Mouse (Mus musculus) heart, embryonic 15.5 days (tissue): ENCODE measurements around the gene Efcab6. TPM values are rescaled to one million over a fixed set of nuclear protein-coding genes. Genes with fewer than 3 reads are reported as not detected.

Experiments
- ATAC-seq: fragments of 200-750 bp; cut with Nextera tagmentation; replicated peaks from 2 replicates; pipeline ENCODE4 v1.8.0; 2017; ENCODE audit warnings: low read depth, moderate TSS enrichment; ENCODE audit not compliant: insufficient number of reproducible peaks, insufficient read depth, low FRiP score
- H3K27ac ChIP-seq: fragments of 300-500 bp; sonication (generic); 2 replicates; pipeline ENCODE4 v1.5.1; 2015; ENCODE audit warnings: mild to moderate bottlenecking, inconsistent platforms
- H3K27me3 ChIP-seq: fragments of 300-500 bp; sonication (generic); 2 replicates; pipeline ENCODE4 v1.6.1; 2015; ENCODE audit warnings: inconsistent platforms
- H3K36me3 ChIP-seq: fragments of 300-500 bp; sonication (generic); 2 replicates; pipeline ENCODE4 v1.6.1; 2015; ENCODE audit warnings: mild to moderate bottlenecking, inconsistent platforms
- H3K4me1 ChIP-seq: fragments of 300-500 bp; sonication (generic); replicated peaks from 2 replicates; pipeline ENCODE4 v1.6.1; 2015; ENCODE audit warnings: inconsistent platforms
- H3K4me2 ChIP-seq: fragments of 300-500 bp; sonication (generic); 2 replicates; pipeline ENCODE4 v1.6.1; 2015; ENCODE audit warnings: inconsistent platforms, mild to moderate bottlenecking, moderate library complexity
- H3K4me3 ChIP-seq: fragments of 300-500 bp; sonication (generic); 2 replicates; pipeline ENCODE4 v1.5.1; 2015; ENCODE audit warnings: mild to moderate bottlenecking, inconsistent platforms
- H3K9ac ChIP-seq: fragments of 300-500 bp; sonication (generic); 2 replicates; pipeline ENCODE4 v1.6.1; 2015; ENCODE audit warnings: mild to moderate bottlenecking, inconsistent platforms
- H3K9me3 ChIP-seq: fragments of 300-500 bp; sonication (generic); replicated peaks from 2 replicates; pipeline ENCODE4 v1.6.1; 2016; ENCODE audit warnings: inconsistent platforms
- WGBS: fragments of 180-500 bp; shearing (Covaris S2); methylation state at CpG from one replicate; pipeline ENCODE4 v1.1.7; 2015; ENCODE audit warnings: mixed read lengths; 5-methylcytosine and 5-hydroxymethylcytosine counted together
- polyA plus RNA-seq: library from polyadenylated mRNA; unstranded; fragments of >200 nt; fragmentation: Nextera tagmentation; extraction: Ambion mirVana; gene quantifications from 2 replicates; pipeline ENCODE4 v1.2.1, GENCODE M21; 2015

Gene Efcab6
- polyA plus RNA-seq, 1 experiment from 2014 or later = 0.24 TPM

GRCm38 (mm10) chr15:84058841-84059240, 6.3 kb downstream of the Efcab6 start:
- H3K27me3 ChIP-seq = peaks cover 14% of the 10 kb centered on the region
- no peak for ATAC-seq
- no peaks in the 10 kb centered on the region for H3K9me3 ChIP-seq
- H3K9ac ChIP-seq = no peak overlapping the region
- no peak overlapping the region for H3K27ac ChIP-seq
- whole genome bisulfite sequencing = 68% methylated on average over 6 of the region's 6 CpGs
- H3K4me2 ChIP-seq = no peak overlapping the region
- H3K36me3 ChIP-seq = no peaks in the 10 kb centered on the region
- H3K4me3 ChIP-seq = no peak overlapping the region
- H3K4me1 ChIP-seq = peaks cover under 1% of the 10 kb centered on the region; the same call in 1 of the 2 replicates

GRCm38 (mm10) chr15:84056083-84056482, 9.1 kb downstream of the Efcab6 start:
- Histone ChIP-seq H3K36me3 (no peaks in the 10 kb centered on the region), H3K27me3 (0 out of 2 replicates have a peak, but pooled peaks cover 11% of the 10 kb centered on the region), H3K4me2 (no peak overlapping the region), H3K27ac (no peak overlapping the region), H3K4me1 (peaks cover 5% of the 10 kb centered on the region), H3K9ac (no peak overlapping the region), H3K4me3 (no peak overlapping the region), H3K9me3 (no peaks in the 10 kb centered on the region)
- ATAC-seq = no peak
- 64% methylated on average over 5 of the region's 5 CpGs for WGBS

- 14% methylated on average over 9 of the region's 9 CpGs for WGBS
- Histone ChIP-seq H3K9ac (no peak overlapping the region), H3K4me2 (no peak overlapping the region), H3K27me3 (0 out of 2 replicates have a peak, but pooled peaks cover 11% of the 10 kb centered on the region), H3K4me1 (peaks cover 5% of the 10 kb centered on the region), H3K27ac (no peak overlapping the region), H3K36me3 (no peaks in the 10 kb centered on the region), H3K4me3 (no peak overlapping the region), H3K9me3 (no peaks in the 10 kb centered on the region)
- peak; percentile 50; the same call in 1 of the 2 replicates for ATAC-seq
Measured at GRCm38 (mm10) chr15:84053859-84054258, 11.3 kb downstream of the Efcab6 start.

GRCm38 (mm10) chr15:84053240-84053639, 11.9 kb downstream of the Efcab6 start:
- no peak overlapping the region for H3K4me3 ChIP-seq
- no peak for ATAC-seq
- WGBS = 89% methylated on average over 4 of the region's 4 CpGs

GRCm38 (mm10) chr15:84052390-84052789, 12.8 kb downstream of the Efcab6 start:
- no peaks in the 10 kb centered on the region for H3K36me3 ChIP-seq
- no peak overlapping the region for H3K27ac ChIP-seq
- no peaks in the 10 kb centered on the region for H3K9me3 ChIP-seq
- peaks cover 5% of the 10 kb centered on the region for H3K4me1 ChIP-seq
- no peak overlapping the region for H3K9ac ChIP-seq
- H3K4me3 ChIP-seq = no peak overlapping the region
- no peak for ATAC-seq
- WGBS = 56% methylated on average over 9 of the region's 9 CpGs
- no peak overlapping the region for H3K4me2 ChIP-seq
- H3K27me3 ChIP-seq = 0 out of 2 replicates have a peak, but pooled peaks cover 11% of the 10 kb centered on the region

More at GRCm38 (mm10) chr15:84053240-84053639, 11.9 kb downstream of the Efcab6 start:
- Histone ChIP-seq H3K9me3 (no peaks in the 10 kb centered on the region), H3K27ac (no peak overlapping the region), H3K4me1 (peaks cover 5% of the 10 kb centered on the region), H3K9ac (no peak overlapping the region), H3K36me3 (no peaks in the 10 kb centered on the region), H3K4me2 (no peak overlapping the region), H3K27me3 (0 out of 2 replicates have a peak, but pooled peaks cover 11% of the 10 kb centered on the region)

GRCm38 (mm10) chr15:84049570-84049969, 15.6 kb downstream of the Efcab6 start:
- Histone ChIP-seq H3K9me3 (no peaks in the 10 kb centered on the region), H3K27me3 (0 out of 2 replicates have a peak, but pooled peaks cover 4% of the 10 kb centered on the region), H3K27ac (no peak overlapping the region), H3K36me3 (no peaks in the 10 kb centered on the region), H3K4me2 (no peak overlapping the region), H3K4me1 (peaks cover 5% of the 10 kb centered on the region), H3K4me3 (no peak overlapping the region), H3K9ac (no peak overlapping the region)
- WGBS = 70% methylated on average over 7 of the region's 7 CpGs
- no peak for ATAC-seq

GRCm38 (mm10) chr15:84045562-84045961, 19.6 kb downstream of the Efcab6 start:
- Histone ChIP-seq H3K4me2 (no peak overlapping the region), H3K36me3 (no peaks in the 10 kb centered on the region), H3K4me1 (no peaks in the 10 kb centered on the region), H3K27ac (no peak overlapping the region), H3K9me3 (no peaks in the 10 kb centered on the region), H3K4me3 (no peak overlapping the region), H3K27me3 (no peaks in the 10 kb centered on the region), H3K9ac (no peak overlapping the region)
- WGBS = 83% methylated on average over 6 of the region's 6 CpGs
- no peak for ATAC-seq

GRCm38 (mm10) chr15:84037067-84037466, 28.1 kb downstream of the Efcab6 start:
- H3K4me1 ChIP-seq = no peaks in the 10 kb centered on the region
- WGBS = 86% methylated on average over 5 of the region's 5 CpGs
- H3K27ac ChIP-seq = no peak overlapping the region
- H3K4me2 ChIP-seq = no peak overlapping the region
- H3K9me3 ChIP-seq = no peaks in the 10 kb centered on the region
- no peaks in the 10 kb centered on the region for H3K27me3 ChIP-seq
- H3K9ac ChIP-seq = no peak overlapping the region
- H3K4me3 ChIP-seq = no peak overlapping the region
- ATAC-seq = no peak
- no peaks in the 10 kb centered on the region for H3K36me3 ChIP-seq

GRCm38 (mm10) chr15:84025651-84026050, 39.5 kb downstream of the Efcab6 start:
- H3K9ac ChIP-seq = no peak overlapping the region
- no peaks in the 10 kb centered on the region for H3K9me3 ChIP-seq
- no peak for ATAC-seq
- no peak overlapping the region for H3K27ac ChIP-seq
- no peak overlapping the region for H3K4me3 ChIP-seq
- 64% methylated on average over 8 of the region's 8 CpGs for WGBS
- 0 out of 2 replicates have a peak, but pooled peaks cover 2% of the 10 kb centered on the region for H3K27me3 ChIP-seq
- no peaks in the 10 kb centered on the region for H3K4me1 ChIP-seq
- no peaks in the 10 kb centered on the region for H3K36me3 ChIP-seq
- no peak overlapping the region for H3K4me2 ChIP-seq

GRCm38 (mm10) chr15:84024851-84025250, 40.3 kb downstream of the Efcab6 start:
- H3K9ac ChIP-seq = no peak overlapping the region
- no peaks in the 10 kb centered on the region for H3K4me1 ChIP-seq
- H3K9me3 ChIP-seq = no peaks in the 10 kb centered on the region
- no peak for ATAC-seq
- H3K27me3 ChIP-seq = 0 out of 2 replicates have a peak, but pooled peaks cover 2% of the 10 kb centered on the region
- no peaks in the 10 kb centered on the region for H3K36me3 ChIP-seq
- 75% methylated on average over 6 of the region's 6 CpGs for WGBS
- H3K4me3 ChIP-seq = no peak overlapping the region
- no peak overlapping the region for H3K27ac ChIP-seq
- no peak overlapping the region for H3K4me2 ChIP-seq

- Histone ChIP-seq H3K4me3 (no peak overlapping the region), H3K27ac (no peak overlapping the region), H3K9ac (no peak overlapping the region), H3K27me3 (peaks cover 21% of the 10 kb centered on the region), H3K4me2 (no peak overlapping the region), H3K36me3 (no peaks in the 10 kb centered on the region), H3K9me3 (no peaks in the 10 kb centered on the region), H3K4me1 (no peaks in the 10 kb centered on the region)
- WGBS = 55% methylated on average over 17 of the region's 17 CpGs
- no peak for ATAC-seq
Measured at GRCm38 (mm10) chr15:84009366-84010083, 55.7 kb downstream of the Efcab6 start.

- Histone ChIP-seq H3K9me3 (no peaks in the 10 kb centered on the region), H3K4me2 (no peak overlapping the region), H3K27ac (no peak overlapping the region), H3K9ac (no peak overlapping the region), H3K4me3 (no peak overlapping the region), H3K36me3 (no peaks in the 10 kb centered on the region), H3K27me3 (peaks cover 28% of the 10 kb centered on the region), H3K4me1 (no peaks in the 10 kb centered on the region)
- ATAC-seq = no peak
- WGBS = 81% methylated on average over 14 of the region's 14 CpGs
Measured at GRCm38 (mm10) chr15:84004306-84004705, 60.9 kb downstream of the Efcab6 start.
